Mouse (Mus musculus) adipocyte (in vitro differentiated cells): ENCODE measurements around the gene Tedc2.

ENCODE experiments used
- DNase-seq: peaks from one replicate; pipeline ENCODE4 v3.0.0-alpha.2; 2016; ENCODE audit warnings: low spot score

Tedc2 gene

DNA sequence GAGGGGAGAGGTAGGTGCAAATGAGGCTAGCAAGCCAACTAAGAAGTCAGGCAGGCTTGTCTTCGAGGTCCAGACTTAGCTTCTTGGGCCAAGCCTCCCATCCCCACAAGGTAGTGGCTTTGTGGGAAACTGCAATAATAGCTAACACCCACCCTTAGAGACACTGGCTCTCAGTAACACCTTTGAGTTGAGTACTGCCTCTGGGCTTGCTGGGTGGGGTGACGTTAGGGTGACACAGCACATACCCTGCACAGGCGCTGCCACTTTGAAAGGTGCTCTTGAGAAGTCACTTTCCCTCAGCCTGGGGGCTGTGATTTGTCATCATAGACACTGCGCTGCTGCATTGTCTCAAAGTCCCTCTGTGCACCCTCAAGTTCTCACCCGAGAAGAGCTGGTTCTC lies 26.9 kb downstream of the Tedc2 start:
- no peak for DNase-seq

DNA sequence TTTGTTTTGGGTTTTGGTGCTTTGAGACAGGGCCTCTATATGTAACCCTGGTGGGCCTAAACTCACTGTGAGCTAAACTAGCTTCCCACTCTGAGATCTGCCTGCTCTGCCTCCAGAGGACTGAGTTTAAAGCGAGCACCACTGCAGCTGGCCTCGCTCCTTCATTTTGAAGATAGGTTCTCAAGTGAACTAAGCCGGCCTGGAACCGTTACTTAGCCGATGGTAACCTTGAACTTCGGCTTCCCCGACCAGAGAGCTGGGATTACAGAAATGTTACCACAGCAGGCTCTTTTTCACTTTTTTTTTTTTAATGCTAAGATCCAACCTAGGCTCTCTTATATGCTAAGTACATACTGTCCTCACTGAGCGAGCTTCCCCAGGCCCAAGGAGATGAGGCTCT lies 27.4 kb downstream of the Tedc2 start:
- no peak for DNase-seq

DNA sequence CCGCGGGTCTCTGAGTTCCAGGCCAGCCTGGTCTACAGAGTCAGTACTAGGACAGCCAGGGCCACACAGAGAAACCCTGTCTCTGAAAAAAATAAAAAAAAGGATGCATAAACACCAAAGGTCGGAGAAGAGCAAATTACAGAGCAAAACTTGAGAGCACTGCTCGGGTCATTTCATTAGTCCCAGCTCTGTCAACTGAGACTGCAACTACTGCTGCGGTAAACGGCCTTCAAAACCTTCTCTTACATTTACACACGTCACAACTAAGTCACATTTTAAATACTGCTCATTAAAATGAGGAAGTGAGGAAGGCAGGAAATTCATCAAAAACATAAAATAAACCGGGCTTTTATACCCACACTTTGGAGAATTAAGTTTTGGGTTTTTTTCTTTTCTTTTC lies 27.8 kb downstream of the Tedc2 start:
- no peak for DNase-seq

DNA sequence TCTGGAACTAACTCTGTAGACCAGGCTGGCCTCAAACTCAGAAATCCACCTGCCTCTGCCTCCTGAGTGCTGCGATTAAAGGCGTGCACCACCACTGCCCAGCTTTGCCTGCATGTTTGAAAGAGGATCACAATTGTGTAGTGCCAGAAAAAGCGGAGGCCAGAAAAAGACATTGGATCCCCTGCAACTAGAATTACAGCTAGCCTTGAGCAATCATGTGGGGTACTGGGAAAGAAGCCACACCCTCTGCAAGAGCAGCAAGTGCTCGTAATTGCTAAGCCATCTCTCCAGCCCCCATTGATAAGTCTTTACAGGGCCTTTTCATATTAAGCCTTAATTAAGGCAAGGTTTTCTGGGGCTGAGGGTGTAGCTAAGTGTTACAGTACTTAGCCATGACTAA lies 29.2 kb downstream of the Tedc2 start:
- no peak for DNase-seq

DNA sequence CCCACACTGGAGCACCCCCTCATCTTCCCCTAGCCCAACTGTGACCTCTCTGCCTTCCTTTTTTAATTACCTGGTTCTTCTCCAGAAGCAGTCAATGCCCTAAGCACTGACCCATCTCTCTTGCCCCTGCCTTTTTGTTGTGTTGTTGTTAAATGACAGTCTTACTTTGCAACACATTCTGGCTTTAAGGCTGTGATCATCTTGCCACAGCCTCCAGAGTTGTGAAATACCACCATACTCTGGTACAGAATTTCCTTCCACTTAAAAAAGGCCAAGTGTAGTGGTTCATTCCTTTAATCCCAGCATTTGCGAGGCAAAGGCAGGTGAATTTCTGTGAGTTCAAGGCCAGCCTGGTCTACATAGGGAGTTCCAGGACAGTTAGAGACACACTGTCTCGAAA lies 29.7 kb downstream of the Tedc2 start:
- DNase-seq, result no peak

DNA sequence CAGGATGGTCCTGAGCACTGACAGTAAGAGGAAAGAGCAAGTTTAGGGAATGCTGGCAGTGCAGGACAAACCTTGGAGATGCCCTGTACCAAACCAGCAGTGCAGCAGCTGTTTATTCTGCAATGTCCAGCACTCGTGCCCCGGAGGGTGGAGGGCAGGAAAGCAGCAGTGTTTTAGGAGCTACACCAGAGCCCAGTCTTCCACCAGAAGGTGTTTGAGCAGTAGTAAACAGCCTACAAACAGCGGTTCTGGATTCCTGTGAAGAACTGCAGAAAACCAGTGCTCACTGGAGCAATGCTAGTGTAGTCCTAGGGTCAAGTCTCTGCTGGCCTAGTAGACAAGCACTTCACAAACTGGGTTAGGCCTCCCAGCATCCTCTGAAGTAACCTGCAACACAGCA lies 46.4 kb downstream of the Tedc2 start:
- no peak for DNase-seq

DNA sequence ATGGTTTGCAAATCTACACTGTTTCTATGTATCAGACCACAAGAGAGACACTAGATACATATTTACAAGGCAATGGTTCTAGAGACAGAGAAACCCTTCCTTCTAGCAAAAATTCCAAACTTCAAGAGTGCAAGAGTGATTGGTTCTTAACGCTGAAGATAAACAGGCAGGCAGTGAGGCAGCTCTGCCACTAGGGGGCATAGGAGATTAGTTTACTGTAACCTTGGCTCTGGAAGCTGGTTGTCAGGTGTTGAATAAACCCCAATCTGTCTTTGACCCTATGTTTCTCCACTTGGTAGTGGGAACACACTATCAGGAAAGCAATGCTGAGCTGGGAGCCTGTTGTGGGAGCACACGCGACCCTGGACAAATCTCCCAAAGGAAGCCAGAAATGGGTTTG lies 47.2 kb downstream of the Tedc2 start:
- peak; percentile 84 for DNase-seq

DNA sequence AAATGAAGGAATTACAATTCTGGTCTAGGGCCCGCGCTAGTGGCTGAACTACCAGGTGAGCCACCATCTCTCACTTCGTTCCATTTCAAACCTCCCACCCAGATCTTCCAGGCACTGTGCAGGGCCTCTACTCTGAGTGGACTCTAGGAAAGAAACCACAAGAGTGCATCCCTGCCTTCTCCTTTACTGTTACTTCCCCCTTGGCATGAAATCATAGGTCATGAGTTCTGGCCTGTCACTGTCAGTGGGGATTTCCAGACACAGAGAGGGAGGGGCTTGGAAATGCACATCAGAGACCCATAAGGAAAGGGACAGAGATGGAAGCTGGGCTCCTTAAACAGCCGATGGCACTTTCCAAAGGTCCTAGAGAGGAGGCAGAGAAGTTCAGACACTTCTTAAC lies 48.9 kb downstream of the Tedc2 start:
- DNase-seq, result no peak

DNA sequence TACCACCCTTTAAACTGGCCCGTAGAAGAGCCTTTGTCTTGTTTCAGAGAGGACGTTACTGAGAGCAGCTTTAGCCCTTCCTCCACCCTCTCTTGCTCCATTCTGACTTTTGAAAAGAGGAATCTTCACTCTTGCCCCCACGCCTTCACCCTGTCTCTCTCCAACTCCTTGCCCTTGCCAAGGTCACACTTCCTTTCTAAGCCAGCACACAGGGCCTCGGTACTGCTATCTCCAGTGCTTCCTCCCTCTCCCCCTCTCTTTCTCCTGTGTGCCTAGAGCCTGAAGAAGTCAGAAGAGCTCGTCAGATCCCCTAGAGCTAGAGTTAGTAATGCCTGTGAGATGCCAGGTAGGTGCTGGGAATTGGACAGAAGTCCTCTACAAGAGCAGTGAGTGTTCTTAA lies 49.9 kb downstream of the Tedc2 start:
- DNase-seq, result no peak

DNA sequence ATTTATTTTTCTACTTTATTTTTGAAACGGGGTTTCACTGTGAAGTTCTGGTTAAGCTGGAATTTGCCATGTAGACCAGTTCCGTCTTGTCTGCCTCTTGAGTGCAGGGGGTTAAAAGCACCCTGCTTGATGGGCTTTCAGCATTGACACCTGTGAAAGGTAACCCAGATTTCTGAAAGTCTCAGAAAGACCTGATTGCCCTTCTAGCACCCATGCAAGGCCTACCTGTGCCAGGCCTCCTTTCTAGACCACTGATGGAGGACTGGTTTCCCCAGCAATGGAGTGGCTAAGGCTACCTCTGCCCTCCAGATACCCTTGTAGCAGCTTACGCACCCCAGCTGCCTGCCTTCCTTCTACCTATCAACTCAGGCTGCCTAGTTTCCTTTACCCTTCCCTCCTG lies 50.5 kb downstream of the Tedc2 start:
- no peak for DNase-seq

DNA sequence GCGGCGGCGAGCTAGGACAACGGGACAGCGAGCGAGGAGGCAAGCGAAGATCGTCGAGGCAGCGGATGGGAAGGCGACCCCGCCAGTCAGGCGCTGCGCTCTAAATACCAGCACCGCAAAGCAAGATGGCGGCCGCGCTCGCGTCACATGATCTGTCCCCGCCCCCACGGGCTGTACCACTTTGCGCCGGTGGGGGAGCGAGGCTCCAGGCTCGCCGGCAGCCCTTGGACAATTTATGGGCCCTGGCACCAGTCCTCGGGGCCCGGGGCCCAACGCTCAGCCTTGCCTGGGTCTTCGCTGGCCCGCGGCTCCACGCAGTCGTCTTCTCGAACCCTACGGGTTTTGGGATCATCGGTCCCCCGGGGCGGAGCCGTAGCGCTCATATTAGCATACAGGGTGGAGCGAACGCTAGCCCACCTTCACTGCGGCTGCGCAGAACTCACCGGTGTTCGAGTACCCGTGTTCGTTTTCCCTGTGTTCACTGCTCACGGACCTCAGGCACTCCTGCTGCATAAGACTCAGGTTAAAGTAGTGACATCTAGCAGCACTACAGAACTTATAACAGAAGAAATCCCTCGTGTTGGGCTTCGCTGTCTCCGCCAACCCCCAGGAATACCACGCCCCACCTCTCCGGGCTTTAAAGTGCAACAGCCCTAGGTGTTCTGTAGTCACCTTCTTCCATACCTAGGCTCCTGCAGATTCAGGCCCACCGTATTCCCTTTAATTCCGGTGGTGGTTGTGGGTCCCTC lies 51.2 kb downstream of the Tedc2 start, which contains the start of gene Atp6v0c:
Gene Atp6v0c, minus strand, starts transcription at position 386 of the 749 bp plus-strand sequence.
- DNase-seq, result peak; percentile 97

DNA sequence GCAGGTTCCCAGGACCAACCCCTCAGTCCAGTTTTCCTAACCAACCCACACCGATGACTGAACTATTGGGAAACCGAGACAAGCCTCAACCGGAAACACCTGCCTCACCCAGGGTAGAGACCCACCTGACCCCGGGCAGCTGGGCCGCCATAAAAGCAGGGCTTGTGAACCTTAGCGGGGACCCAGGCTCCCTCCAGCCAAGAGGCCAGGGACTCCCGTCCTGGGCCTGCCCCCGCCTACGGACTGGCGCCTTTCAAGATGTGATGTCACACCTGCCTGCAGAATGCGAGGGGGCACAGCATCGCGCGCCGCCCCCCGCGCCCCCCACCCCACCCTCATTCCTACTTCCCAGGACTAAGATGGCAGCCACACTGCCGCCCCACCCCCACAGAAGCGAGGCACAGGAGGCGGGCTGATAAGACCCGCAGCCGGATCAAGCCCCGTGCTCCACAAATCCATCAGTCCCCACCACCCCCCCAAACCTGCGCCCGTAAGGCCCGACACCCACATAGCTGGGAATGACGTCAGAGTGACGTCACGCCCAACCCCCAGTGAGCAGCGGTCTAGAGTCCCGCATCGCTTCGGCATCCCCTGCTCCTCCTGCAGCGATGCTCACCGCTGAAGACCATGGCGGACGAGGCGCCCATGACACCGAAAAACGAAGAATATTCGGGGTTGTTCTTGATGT lies 51.9 kb downstream of the Tedc2 start:
- peak; percentile 52 for DNase-seq

DNA sequence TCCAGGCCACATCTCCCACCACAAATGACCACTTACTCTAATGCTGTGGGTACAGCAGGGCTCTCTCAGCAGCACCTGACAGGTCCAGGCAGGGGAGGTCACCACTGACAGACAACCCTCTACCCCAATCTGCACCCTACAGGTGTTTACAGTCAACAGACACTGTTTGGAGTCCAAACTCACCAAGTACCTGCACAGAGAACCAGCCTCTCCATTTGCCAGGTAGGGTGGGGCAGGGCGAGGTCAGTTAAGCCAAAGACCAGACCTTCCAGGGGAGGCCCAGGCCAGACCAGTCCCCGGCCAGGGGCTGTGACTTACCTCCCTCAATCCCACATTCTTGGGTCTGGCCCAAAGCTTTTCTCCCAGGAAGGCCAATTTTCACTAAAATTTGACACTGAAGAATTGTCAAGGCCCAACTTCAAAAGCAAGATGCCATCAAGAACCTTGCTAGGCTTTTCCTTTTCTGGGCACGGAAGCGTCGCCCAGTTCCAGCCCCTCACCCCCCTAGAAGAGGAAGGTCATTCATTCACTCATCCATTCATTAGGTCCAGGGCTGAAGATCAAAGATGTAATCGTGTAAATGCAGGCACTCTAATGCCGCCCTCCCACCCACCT lies 52.7 kb downstream of the Tedc2 start:
- DNase-seq, result no peak

DNA sequence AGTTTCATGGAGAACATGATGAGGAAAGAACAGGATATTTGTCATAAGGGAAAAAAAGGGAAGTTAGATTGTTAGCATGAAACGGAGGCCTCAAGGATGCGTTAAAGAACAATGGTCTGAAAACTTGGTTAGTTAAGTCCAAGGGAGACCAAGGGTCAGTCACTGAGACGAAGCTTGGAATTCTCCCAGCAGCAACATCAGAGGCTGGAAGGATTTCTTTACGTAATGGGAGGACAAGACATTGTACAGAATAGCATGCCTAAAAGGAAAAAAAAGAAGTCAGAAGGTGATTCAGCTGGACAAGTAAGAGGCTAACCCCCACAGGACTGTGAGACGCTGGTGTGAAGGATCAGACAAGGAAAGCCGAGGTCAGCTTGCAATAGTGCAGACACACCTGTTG lies 53.5 kb downstream of the Tedc2 start:
- peak; percentile 69 for DNase-seq
